Mouse (Mus musculus) midbrain, embryonic 16.5 days (tissue): ENCODE results near the gene Ccr4. TPM values are rescaled to one million over a fixed set of nuclear protein-coding genes. Genes with fewer than 3 reads are reported as not detected.

ENCODE experiments used
- ATAC-seq: fragments of 200-750 bp; cut with Nextera tagmentation; 2 replicates; pipeline ENCODE4 v1.8.0; 2017; ENCODE audit warnings: moderate TSS enrichment
- H3K27ac ChIP-seq: fragments of 300-500 bp; sonication (generic); 2 replicates; pipeline ENCODE4 v1.5.1; 2014; ENCODE audit warnings: mild to moderate bottlenecking, low read length, mixed read lengths
- H3K27me3 ChIP-seq: fragments of 300-500 bp; sonication (generic); 2 replicates; pipeline ENCODE4 v1.6.1; 2014; ENCODE audit warnings: low read depth, low read length, mixed read lengths; ENCODE audit not compliant: control insufficient read depth, insufficient read depth
- H3K36me3 ChIP-seq: fragments of 300-500 bp; sonication (generic); 2 replicates; pipeline ENCODE4 v1.6.1; 2014; ENCODE audit warnings: mild to moderate bottlenecking, low read length, moderate library complexity, mixed read lengths; ENCODE audit not compliant: control insufficient read depth, insufficient read depth
- H3K4me1 ChIP-seq: fragments of 300-500 bp; sonication (generic); 2 replicates; pipeline ENCODE4 v1.6.1; 2014; ENCODE audit warnings: mild to moderate bottlenecking, low read length, mixed read lengths; ENCODE audit not compliant: control insufficient read depth, insufficient read depth
- H3K4me2 ChIP-seq: fragments of 300-500 bp; sonication (generic); 2 replicates; pipeline ENCODE4 v1.6.1; 2014; ENCODE audit warnings: mild to moderate bottlenecking, low read length, mixed read lengths
- H3K4me3 ChIP-seq: fragments of 300-500 bp; sonication (generic); 2 replicates; pipeline ENCODE4 v1.5.1; 2014; ENCODE audit warnings: low read depth, mild to moderate bottlenecking, low read length, moderate library complexity, mixed read lengths
- H3K9ac ChIP-seq: fragments of 300-500 bp; sonication (generic); 2 replicates; pipeline ENCODE4 v1.6.1; 2014; ENCODE audit warnings: low read depth, low read length, mixed read lengths
- H3K9me3 ChIP-seq: fragments of 300-500 bp; sonication (generic); replicated peaks from 2 replicates; pipeline ENCODE4 v1.6.1; 2014; ENCODE audit warnings: mild to moderate bottlenecking, low read length, mixed read lengths; ENCODE audit not compliant: control insufficient read depth, poor library complexity, severe bottlenecking
- whole genome bisulfite sequencing: fragments of 180-500 bp; shearing (Covaris S2); extraction: QIAGEN DNeasy Blood & Tissue Kit; methylation state at CpG from one replicate; pipeline ENCODE4 v1.1.7; 2014; 5-methylcytosine and 5-hydroxymethylcytosine counted together
- polyA plus RNA-seq: library from polyadenylated mRNA; unstranded; fragments of >200 nt; fragmentation: Nextera tagmentation; extraction: Ambion mirVana; gene quantifications from 2 replicates; pipeline ENCODE4 v1.2.1, GENCODE M21; 2015

Gene Ccr4
- polyA plus RNA-seq, 1 experiment from 2014 or later, result not detected

DNA sequence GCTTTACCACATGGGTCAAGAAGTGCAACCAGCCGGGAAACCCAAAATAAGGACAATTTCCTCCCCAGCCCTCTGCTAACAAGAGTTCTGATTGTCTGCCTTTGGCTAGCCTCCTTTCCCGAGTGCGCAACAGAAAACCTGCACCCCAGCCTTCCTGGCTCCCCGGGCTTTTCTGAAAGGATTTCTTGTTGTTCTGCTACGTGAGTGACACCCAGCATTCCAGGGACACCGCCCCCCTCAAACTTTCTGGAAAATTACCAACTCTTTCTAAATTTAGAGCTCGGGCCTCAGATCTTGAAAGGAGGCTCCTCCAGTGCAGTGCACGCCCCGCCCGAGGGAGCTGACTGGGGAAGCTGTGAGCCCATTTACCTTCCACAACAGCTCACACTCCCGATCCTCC, 10.6 kb upstream of the Ccr4 start, which contains the start of gene C130032M10Rik:
C130032M10Rik (plus strand) TSS at position 334 of the 400 bp plus-strand sequence.
- Histone ChIP-seq H3K9ac (no peak within 1 kb of the TSS), H3K27me3 (no peaks in the 10 kb centered on the region), H3K9me3 (no peaks in the 10 kb centered on the region; the same call in 1 of the 2 replicates), H3K4me3 (no peak within 1 kb of the TSS), H3K36me3 (peaks cover 9% of the 10 kb centered on the region), H3K4me2 (no peak within 1 kb of the TSS), H3K27ac (no peak within 1 kb of the TSS), H3K4me1 (no peaks in the 10 kb centered on the region)
- 82% methylated on average over 11 of the region's 11 CpGs for WGBS
- no peak for ATAC-seq

DNA sequence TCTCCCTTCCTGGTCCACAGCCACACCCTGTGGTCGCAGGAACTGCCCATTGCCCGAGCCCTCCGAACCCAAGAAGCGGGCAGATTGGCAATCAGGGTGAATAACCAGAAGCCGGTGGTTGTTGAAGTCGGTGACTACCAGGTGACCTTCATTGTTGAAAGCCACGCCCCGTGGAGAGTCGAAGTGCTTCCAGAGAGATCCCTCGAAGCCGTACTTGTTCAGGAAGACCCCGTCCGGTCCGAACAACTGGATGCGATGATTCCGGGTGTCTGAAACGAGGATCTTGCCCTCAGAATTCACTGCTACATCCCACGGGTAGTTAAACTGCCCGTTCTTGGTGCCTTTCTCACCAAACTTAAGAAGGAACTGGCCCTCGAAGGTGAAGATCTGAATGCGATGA, 8.1 kb upstream of the Ccr4 start:
- 97% methylated on average over 21 of the region's 21 CpGs for WGBS
- Histone ChIP-seq H3K4me3 (no peak overlapping the region), H3K4me1 (no peaks in the 10 kb centered on the region)

DNA sequence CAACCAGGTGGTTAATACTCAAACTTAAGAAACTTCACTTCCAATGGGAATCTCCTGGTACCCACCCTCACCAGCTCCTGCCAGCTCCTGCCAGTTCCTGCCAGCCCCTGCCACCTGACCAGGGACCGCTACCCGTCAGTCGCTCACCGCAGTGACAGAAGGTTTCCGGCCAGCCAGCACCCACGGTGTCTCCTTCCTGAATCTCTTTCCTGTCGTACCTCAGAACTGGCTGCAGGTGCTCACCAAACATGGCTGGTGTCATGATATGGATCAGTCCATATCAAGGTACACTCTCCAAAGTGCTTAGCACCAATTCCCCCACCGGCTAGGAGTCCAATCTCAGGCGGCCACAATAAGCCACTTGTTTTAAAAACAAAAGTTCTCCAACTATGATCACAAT, 5.1 kb upstream of the Ccr4 start:
- Histone ChIP-seq H3K9ac (no peak overlapping the region), H3K27me3 (no peaks in the 10 kb centered on the region), H3K9me3 (no peaks in the 10 kb centered on the region; the same call in 1 of the 2 replicates), H3K36me3 (peaks cover 9% of the 10 kb centered on the region), H3K4me1 (no peaks in the 10 kb centered on the region), H3K27ac (no peak overlapping the region), H3K4me3 (no peak overlapping the region), H3K4me2 (no peak overlapping the region)
- 95% methylated on average over 9 of the region's 9 CpGs for WGBS
- no peak for ATAC-seq

More for the DNA sequence above, 8.1 kb upstream of the Ccr4 start:
- H3K27me3 ChIP-seq, result no peaks in the 10 kb centered on the region
- H3K9me3 ChIP-seq, result no peaks in the 10 kb centered on the region; the same call in 1 of the 2 replicates
- H3K4me2 ChIP-seq, result no peak overlapping the region
- peaks cover 9% of the 10 kb centered on the region for H3K36me3 ChIP-seq
- no peak for ATAC-seq
- H3K9ac ChIP-seq, result no peak overlapping the region
- H3K27ac ChIP-seq, result no peak overlapping the region

DNA sequence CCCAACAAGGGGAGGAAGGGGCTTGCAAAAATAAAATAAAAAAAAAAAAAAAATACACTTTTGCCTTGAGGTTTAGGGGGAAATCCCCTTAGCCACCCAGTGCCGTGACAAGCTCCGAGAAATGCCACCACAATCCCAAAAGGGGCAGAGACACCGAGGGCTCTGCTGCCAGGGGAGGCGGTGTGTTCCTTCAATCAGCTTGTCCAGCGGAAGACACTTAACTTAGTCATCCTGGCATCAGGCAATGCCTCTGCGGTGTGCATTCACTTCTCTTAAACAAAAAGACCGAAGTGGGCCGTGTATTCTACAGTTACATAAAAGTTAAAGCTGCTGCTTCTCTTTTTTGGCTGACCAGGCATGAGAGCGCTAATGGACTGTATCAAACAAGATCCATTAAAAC, 2.7 kb upstream of the Ccr4 start:
- WGBS, result 88% methylated on average over 9 of the region's 9 CpGs
- Histone ChIP-seq H3K4me1 (no peaks in the 10 kb centered on the region), H3K9me3 (no peaks in the 10 kb centered on the region), H3K27me3 (no peaks in the 10 kb centered on the region), H3K27ac (no peak overlapping the region), H3K9ac (no peak overlapping the region), H3K4me2 (no peak overlapping the region), H3K36me3 (peaks cover under 1% of the 10 kb centered on the region; the same call in 1 of the 2 replicates), H3K4me3 (no peak overlapping the region)
- ATAC-seq, result no peak

DNA sequence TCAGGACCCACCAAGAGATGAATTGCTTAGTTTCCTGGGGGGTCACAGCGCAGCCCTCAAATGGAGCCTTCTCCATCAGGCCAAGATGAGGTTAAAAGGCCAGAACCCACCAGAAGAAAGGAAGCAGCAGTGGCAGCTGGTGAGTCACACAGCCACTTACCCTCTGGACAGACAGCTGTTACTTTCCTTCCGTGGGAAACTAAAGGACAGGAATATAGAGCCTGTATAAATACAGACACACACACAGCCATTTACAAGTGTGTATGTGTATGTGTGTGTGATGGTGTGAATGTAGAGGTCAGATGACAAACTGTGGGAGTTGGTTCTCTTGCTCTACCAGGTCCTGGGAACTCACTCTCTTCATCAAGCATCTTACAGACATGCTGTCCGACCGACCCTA, 1.8 kb upstream of the Ccr4 start:
- WGBS, result 90% methylated on average over 4 of the region's 4 CpGs
- no peaks in the 10 kb centered on the region for H3K4me1 ChIP-seq

DNA sequence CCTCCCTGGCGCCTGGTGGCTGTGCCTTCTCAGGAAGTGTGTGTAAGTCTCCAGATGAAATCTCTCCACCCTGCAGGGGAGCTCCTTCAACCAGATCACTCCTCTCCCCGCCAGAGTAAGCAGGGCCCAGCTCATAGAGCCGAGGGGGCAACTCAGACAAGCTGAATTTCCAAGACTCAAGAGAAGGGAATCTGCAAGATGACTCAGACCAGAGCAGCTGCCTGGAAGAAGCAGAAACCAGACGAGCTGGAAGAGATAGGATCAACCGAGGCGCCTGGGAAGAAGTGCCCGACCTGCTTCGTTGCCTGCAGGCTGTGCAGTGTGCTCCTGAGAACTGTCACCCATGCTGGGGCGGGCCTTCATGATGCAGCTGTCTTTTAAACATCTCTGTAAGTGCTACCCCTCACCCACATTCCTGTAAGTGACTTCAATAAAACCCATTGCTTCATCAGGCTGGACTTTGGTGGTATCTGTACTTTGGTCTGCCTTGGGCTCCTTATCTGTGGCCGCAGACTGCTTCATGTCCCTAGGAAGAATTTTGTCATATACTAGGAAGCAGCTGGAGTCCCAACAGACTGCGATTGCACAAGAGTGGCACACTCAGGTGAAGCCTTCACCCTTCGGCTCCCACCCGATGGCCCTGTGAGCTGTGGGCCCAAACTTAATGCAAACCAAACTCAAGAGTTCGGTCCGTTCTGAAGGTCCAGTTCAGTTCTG, 1.8 kb downstream of the Ccr4 start:
- Histone ChIP-seq H3K27me3 (no peaks in the 10 kb centered on the region), H3K4me3 (no peak overlapping the region), H3K36me3 (no peaks in the 10 kb centered on the region), H3K9me3 (no peaks in the 10 kb centered on the region), H3K4me1 (0 out of 2 replicates have a peak, but pooled peaks cover 2% of the 10 kb centered on the region), H3K9ac (no peak overlapping the region), H3K27ac (no peak overlapping the region), H3K4me2 (no peak overlapping the region)
- WGBS, result 78% methylated on average over 15 of the region's 15 CpGs
- ATAC-seq, result no peak

More for the DNA sequence above, 1.8 kb upstream of the Ccr4 start:
- Histone ChIP-seq H3K4me2 (no peak overlapping the region), H3K9ac (no peak overlapping the region), H3K27ac (no peak overlapping the region), H3K4me3 (no peak overlapping the region), H3K36me3 (no peaks in the 10 kb centered on the region), H3K9me3 (no peaks in the 10 kb centered on the region), H3K27me3 (no peaks in the 10 kb centered on the region)
- no peak for ATAC-seq

DNA sequence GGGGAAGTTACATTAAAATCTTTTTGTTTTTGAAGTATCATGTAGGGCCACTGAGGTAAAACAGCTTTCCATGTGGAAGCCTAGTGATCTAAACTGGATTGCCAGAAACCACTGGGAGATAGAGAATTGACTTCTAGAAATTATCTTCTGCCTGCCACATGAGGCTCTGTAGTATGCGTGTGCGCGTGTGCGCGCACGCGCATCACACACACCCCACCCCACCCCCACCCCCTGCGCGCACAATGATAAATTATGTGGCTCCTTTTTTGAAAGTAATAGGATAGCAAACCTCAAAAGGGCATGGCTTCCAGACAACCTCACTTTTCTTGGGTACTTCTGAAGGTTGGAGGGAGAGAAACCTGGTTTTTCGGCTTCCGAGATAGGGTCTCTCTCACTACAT, 2.8 kb downstream of the Ccr4 start:
- no peaks in the 10 kb centered on the region for H3K27me3 ChIP-seq
- no peak overlapping the region for H3K4me2 ChIP-seq
- 0 out of 2 replicates have a peak, but pooled peaks cover 2% of the 10 kb centered on the region for H3K4me1 ChIP-seq
- H3K9ac ChIP-seq, result no peak overlapping the region
- no peaks in the 10 kb centered on the region for H3K9me3 ChIP-seq
- no peak overlapping the region for H3K27ac ChIP-seq
- 98% methylated on average over 11 of the region's 11 CpGs for whole genome bisulfite sequencing
- no peaks in the 10 kb centered on the region for H3K36me3 ChIP-seq
- no peak overlapping the region for H3K4me3 ChIP-seq
- ATAC-seq, result no peak

DNA sequence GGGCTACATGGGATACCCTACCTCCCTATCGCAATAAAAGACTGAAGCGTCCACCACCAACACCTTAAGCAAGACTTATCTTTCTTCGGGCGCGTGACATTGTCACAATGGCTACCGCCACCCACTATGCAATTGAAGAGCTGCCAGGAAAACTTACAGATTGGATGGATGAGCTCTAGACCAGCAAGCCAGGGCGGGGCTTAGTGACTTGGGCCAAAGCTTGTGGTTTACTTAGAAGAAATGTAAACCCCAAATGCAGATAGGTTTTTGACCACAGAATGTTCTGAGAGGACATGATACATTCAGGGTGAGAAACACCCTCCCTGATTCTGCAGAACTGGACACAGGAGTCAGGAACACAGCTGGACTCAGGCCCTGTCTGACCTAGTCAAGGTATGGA, 3.6 kb downstream of the Ccr4 start:
- Histone ChIP-seq H3K4me2 (no peak overlapping the region), H3K27me3 (no peaks in the 10 kb centered on the region), H3K36me3 (no peaks in the 10 kb centered on the region), H3K4me3 (no peak overlapping the region), H3K27ac (no peak overlapping the region), H3K4me1 (0 out of 2 replicates have a peak, but pooled peaks cover 2% of the 10 kb centered on the region), H3K9me3 (no peaks in the 10 kb centered on the region), H3K9ac (no peak overlapping the region)
- no peak for ATAC-seq
- WGBS, result 95% methylated on average over 7 of the region's 7 CpGs

DNA sequence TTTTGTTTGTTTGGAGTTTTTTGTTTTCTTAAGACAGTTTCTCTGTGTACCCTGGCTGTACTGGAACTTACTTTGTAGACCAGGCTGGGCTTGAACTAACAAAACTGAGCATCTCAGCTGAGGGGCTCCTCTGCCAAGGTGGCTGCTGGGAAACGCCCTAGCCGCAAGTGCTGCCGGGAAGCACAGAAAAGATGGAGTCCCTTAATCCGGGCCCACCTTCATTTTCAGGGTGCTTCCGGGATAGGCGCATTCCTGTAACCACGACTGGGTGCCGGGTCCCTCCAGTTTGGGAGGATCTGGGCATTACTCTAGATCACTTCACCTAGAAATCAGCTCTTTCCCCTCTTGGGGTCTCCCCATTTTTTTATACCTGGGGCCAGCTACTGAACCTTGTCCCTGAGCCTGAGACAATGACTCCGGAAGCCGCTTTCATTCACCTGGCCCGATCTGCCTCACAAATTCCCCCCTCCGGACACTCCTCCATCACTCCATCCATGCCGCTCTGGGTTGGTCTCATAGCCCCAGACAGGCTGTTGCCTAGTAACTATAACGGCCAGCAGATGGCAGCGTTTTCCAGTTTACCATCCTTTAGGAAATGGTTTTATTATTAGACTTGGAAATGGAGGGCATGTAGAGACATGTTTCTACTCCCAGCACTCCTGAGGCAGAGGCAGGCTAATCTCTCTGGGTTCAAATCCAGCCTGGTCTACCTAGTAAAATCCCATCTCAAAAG, 4.8 kb downstream of the Ccr4 start:
- Histone ChIP-seq H3K9ac (no peak overlapping the region), H3K36me3 (no peaks in the 10 kb centered on the region), H3K4me1 (0 out of 2 replicates have a peak, but pooled peaks cover 2% of the 10 kb centered on the region), H3K27ac (no peak overlapping the region), H3K4me2 (no peak overlapping the region), H3K27me3 (no peaks in the 10 kb centered on the region), H3K9me3 (no peaks in the 10 kb centered on the region), H3K4me3 (no peak overlapping the region)
- 23% methylated on average over 15 of the region's 15 CpGs for WGBS
- ATAC-seq, result no peak
